Mouse (Mus musculus) liver, embryonic 12.5 days (tissue): Measurements from ENCODE around the gene Htr2c. TPM values are rescaled to one million over a fixed set of nuclear protein-coding genes. Genes with fewer than 3 reads are reported as not detected.

ENCODE experiments used
- ATAC-seq: fragments of 200-750 bp; cut with Nextera tagmentation; 2 replicates; pipeline ENCODE4 v1.8.0; 2017; ENCODE audit warnings: moderate number of reproducible peaks, mild to moderate bottlenecking, moderate library complexity
- H3K27ac ChIP-seq: fragments of 300-500 bp; sonication (generic); 2 replicates; pipeline ENCODE4 v1.5.1; 2016; ENCODE audit warnings: mild to moderate bottlenecking
- H3K27me3 ChIP-seq: fragments of 300-500 bp; sonication (generic); replicated peaks from 2 replicates; pipeline ENCODE4 v1.6.1; 2016; ENCODE audit warnings: mild to moderate bottlenecking, moderate library complexity
- H3K36me3 ChIP-seq: fragments of 300-500 bp; sonication (generic); 2 replicates; pipeline ENCODE4 v1.6.1; 2016; ENCODE audit warnings: mild to moderate bottlenecking, moderate library complexity
- H3K4me1 ChIP-seq: fragments of 300-500 bp; sonication (generic); 2 replicates; pipeline ENCODE4 v1.6.1; 2016
- H3K4me2 ChIP-seq: fragments of 300-500 bp; sonication (generic); 2 replicates; pipeline ENCODE4 v1.6.1; 2016; ENCODE audit warnings: mild to moderate bottlenecking, moderate library complexity
- H3K4me3 ChIP-seq: fragments of 300-500 bp; sonication (generic); 2 replicates; pipeline ENCODE4 v1.5.1; 2016; ENCODE audit warnings: mild to moderate bottlenecking, moderate library complexity
- H3K9ac ChIP-seq: fragments of 300-500 bp; sonication (generic); 2 replicates; pipeline ENCODE4 v1.6.1; 2016; ENCODE audit warnings: mild to moderate bottlenecking, moderate library complexity
- H3K9me3 ChIP-seq: fragments of 300-500 bp; sonication (generic); replicated peaks from 2 replicates; pipeline ENCODE4 v1.6.1; 2016; ENCODE audit warnings: mild to moderate bottlenecking, moderate library complexity
- WGBS: fragments of 180-500 bp; shearing (Covaris S2); methylation state at CpG from one replicate; pipeline ENCODE4 v1.1.7; 2016; ENCODE audit not compliant: insufficient replicate concordance; 5-methylcytosine and 5-hydroxymethylcytosine counted together
- polyA plus RNA-seq: library from polyadenylated mRNA; unstranded; fragments of >200 nt; fragmentation: Nextera tagmentation; extraction: Ambion mirVana; gene quantifications from 2 replicates; pipeline ENCODE4 v1.2.1, GENCODE M21; 2016

Gene Htr2c
- polyA plus RNA-seq: not detected in 2 replicates

GRCm38 (mm10) chrX:146962258-146962913, at the start of gene Htr2c:
TSS of gene Htr2c (plus strand) at chrX:146962513.
- ATAC-seq: no peak
- Histone ChIP-seq H3K27ac (no peak within 1 kb of the TSS), H3K36me3 (no peaks in the 10 kb centered on the region), H3K4me2 (0 out of 2 replicates have a peak within 1 kb of the TSS, but pooled peaks have one; percentile 12), H3K27me3 (peaks cover 31% of the 10 kb centered on the region), H3K9ac (no peak within 1 kb of the TSS), H3K9me3 (no peaks in the 10 kb centered on the region), H3K4me3 (no peak within 1 kb of the TSS), H3K4me1 (no peaks in the 10 kb centered on the region)
- 19% methylated on average over 27 of the region's 27 CpGs for WGBS

GRCm38 (mm10) chrX:146928251-146928650, 34.1 kb upstream of the Htr2c start:
- Histone ChIP-seq H3K27ac (no peak overlapping the region), H3K4me3 (no peak overlapping the region), H3K27me3 (no peaks in the 10 kb centered on the region), H3K9ac (no peak overlapping the region), H3K4me1 (no peaks in the 10 kb centered on the region), H3K4me2 (no peak overlapping the region), H3K36me3 (no peaks in the 10 kb centered on the region), H3K9me3 (no peaks in the 10 kb centered on the region)
- 53% methylated on average over 1 of the region's 1 CpGs for WGBS
- ATAC-seq: no peak

GRCm38 (mm10) chrX:146936332-146936731, 26.0 kb upstream of the Htr2c start:
- Histone ChIP-seq H3K4me3 (no peak overlapping the region), H3K36me3 (no peaks in the 10 kb centered on the region), H3K27me3 (no peaks in the 10 kb centered on the region), H3K4me1 (no peaks in the 10 kb centered on the region), H3K9ac (no peak overlapping the region), H3K27ac (no peak overlapping the region), H3K9me3 (no peaks in the 10 kb centered on the region), H3K4me2 (no peak overlapping the region)
- ATAC-seq: no peak

- Histone ChIP-seq H3K4me2 (no peak overlapping the region), H3K4me1 (no peaks in the 10 kb centered on the region), H3K9me3 (no peaks in the 10 kb centered on the region), H3K9ac (no peak overlapping the region), H3K27me3 (no peaks in the 10 kb centered on the region), H3K4me3 (no peak overlapping the region), H3K27ac (no peak overlapping the region), H3K36me3 (no peaks in the 10 kb centered on the region)
- no peak for ATAC-seq
- WGBS: 56% methylated on average over 2 of the region's 2 CpGs
Observed at GRCm38 (mm10) chrX:146946216-146946886, 16.0 kb upstream of the Htr2c start.

- Histone ChIP-seq H3K4me1 (no peaks in the 10 kb centered on the region), H3K36me3 (no peaks in the 10 kb centered on the region), H3K4me2 (no peak overlapping the region), H3K9me3 (no peaks in the 10 kb centered on the region), H3K27ac (no peak overlapping the region), H3K9ac (no peak overlapping the region), H3K4me3 (no peak overlapping the region), H3K27me3 (no peaks in the 10 kb centered on the region)
- no peak for ATAC-seq
Observed at GRCm38 (mm10) chrX:146946996-146947395, 15.3 kb upstream of the Htr2c start.

- no peak overlapping the region for H3K4me2 ChIP-seq
- WGBS: 50% methylated on average over 1 of the region's 1 CpGs
Observed at GRCm38 (mm10) chrX:146958608-146959007, 3.7 kb upstream of the Htr2c start.

GRCm38 (mm10) chrX:146959960-146960359, 2.4 kb upstream of the Htr2c start:
- Histone ChIP-seq H3K9ac (no peak overlapping the region), H3K36me3 (no peaks in the 10 kb centered on the region), H3K4me1 (no peaks in the 10 kb centered on the region), H3K4me2 (no peak overlapping the region), H3K4me3 (no peak overlapping the region), H3K27me3 (peaks cover 31% of the 10 kb centered on the region), H3K9me3 (no peaks in the 10 kb centered on the region), H3K27ac (no peak overlapping the region)
- 22% methylated on average over 10 of the region's 10 CpGs for WGBS
- ATAC-seq: no peak

More at GRCm38 (mm10) chrX:146958608-146959007, 3.7 kb upstream of the Htr2c start:
- Histone ChIP-seq H3K27ac (no peak overlapping the region), H3K36me3 (no peaks in the 10 kb centered on the region), H3K27me3 (peaks cover 31% of the 10 kb centered on the region), H3K4me3 (no peak overlapping the region), H3K9me3 (no peaks in the 10 kb centered on the region), H3K9ac (no peak overlapping the region), H3K4me1 (no peaks in the 10 kb centered on the region)
- no peak for ATAC-seq

GRCm38 (mm10) chrX:146962914-146963547, 718 bp downstream of the Htr2c start:
- ATAC-seq: no peak
- no peaks in the 10 kb centered on the region for H3K4me1 ChIP-seq
- 0 out of 2 replicates have a peak overlapping the region, but pooled peaks have one; percentile 12 for H3K4me2 ChIP-seq
- H3K4me3 ChIP-seq: no peak overlapping the region
- H3K36me3 ChIP-seq: no peaks in the 10 kb centered on the region
- 11% methylated on average over 36 of the region's 37 CpGs for WGBS
- no peak overlapping the region for H3K27ac ChIP-seq
- peaks cover 31% of the 10 kb centered on the region for H3K27me3 ChIP-seq
- H3K9ac ChIP-seq: no peak overlapping the region
- H3K9me3 ChIP-seq: no peaks in the 10 kb centered on the region

- Histone ChIP-seq H3K4me3 (no peak overlapping the region), H3K4me1 (no peaks in the 10 kb centered on the region), H3K4me2 (no peak overlapping the region), H3K9ac (no peak overlapping the region), H3K36me3 (no peaks in the 10 kb centered on the region), H3K27ac (no peak overlapping the region), H3K9me3 (no peaks in the 10 kb centered on the region), H3K27me3 (no peaks in the 10 kb centered on the region)
- WGBS: 51% methylated on average over 5 of the region's 5 CpGs
- ATAC-seq: no peak
Observed at GRCm38 (mm10) chrX:146979931-146980330, 17.6 kb downstream of the Htr2c start.

GRCm38 (mm10) chrX:147055730-147056129, 93.4 kb downstream of the Htr2c start:
- WGBS: 11% methylated on average over 3 of the region's 3 CpGs
- H3K9me3 ChIP-seq: no peaks in the 10 kb centered on the region
- no peaks in the 10 kb centered on the region for H3K36me3 ChIP-seq
- no peak overlapping the region for H3K4me2 ChIP-seq
- H3K27ac ChIP-seq: no peak overlapping the region
- H3K4me1 ChIP-seq: no peaks in the 10 kb centered on the region
- no peak overlapping the region for H3K9ac ChIP-seq
- H3K27me3 ChIP-seq: no peaks in the 10 kb centered on the region
- no peak overlapping the region for H3K4me3 ChIP-seq
- no peak for ATAC-seq

- no peaks in the 10 kb centered on the region for H3K4me1 ChIP-seq
- H3K9ac ChIP-seq: no peak overlapping the region
- no peaks in the 10 kb centered on the region for H3K27me3 ChIP-seq
- no peak overlapping the region for H3K4me2 ChIP-seq
- H3K36me3 ChIP-seq: no peaks in the 10 kb centered on the region
- no peaks in the 10 kb centered on the region for H3K9me3 ChIP-seq
- no peak overlapping the region for H3K4me3 ChIP-seq
- no peak overlapping the region for H3K27ac ChIP-seq
- no peak for ATAC-seq
Observed at GRCm38 (mm10) chrX:147071622-147072021, 109.3 kb downstream of the Htr2c start.

GRCm38 (mm10) chrX:147119155-147119554, 156.8 kb downstream of the Htr2c start:
- Histone ChIP-seq H3K9me3 (no peaks in the 10 kb centered on the region), H3K27me3 (no peaks in the 10 kb centered on the region), H3K27ac (no peak overlapping the region), H3K36me3 (no peaks in the 10 kb centered on the region), H3K4me2 (no peak overlapping the region), H3K9ac (no peak overlapping the region), H3K4me3 (no peak overlapping the region), H3K4me1 (no peaks in the 10 kb centered on the region)
- no peak for ATAC-seq
- WGBS: 29% methylated on average over 1 of the region's 1 CpGs
